Mouse (Mus musculus) left cerebral cortex, postnatal 36 days (tissue): ENCODE results near the gene Tmem151a. TPM values are rescaled to one million over a fixed set of nuclear protein-coding genes. Genes with fewer than 3 reads are reported as not detected.

Source experiments
- DNase-seq, 2 experiments: peaks; one replicate each; pipeline ENCODE4 v3.0.0; 2021 to 2022; ENCODE audit warnings: low spot score in 2 of 2, mixed read lengths in 1 of 2
- intact Hi-C: fragments of 180-260 bp; cut with DNase I; formaldehyde crosslinking; loops from one replicate; pipeline ENCODE4 v1.15.1; 2025
- total RNA-seq, 2 experiments: library from RNA; stranded (reverse); gene quantifications; 2 replicates each; pipeline ENCODE4 v1.2.3; 2021

The Tmem151a gene
- total RNA-seq, 2 experiments from 2014 or later, result 152 to 188 TPM

DNA sequence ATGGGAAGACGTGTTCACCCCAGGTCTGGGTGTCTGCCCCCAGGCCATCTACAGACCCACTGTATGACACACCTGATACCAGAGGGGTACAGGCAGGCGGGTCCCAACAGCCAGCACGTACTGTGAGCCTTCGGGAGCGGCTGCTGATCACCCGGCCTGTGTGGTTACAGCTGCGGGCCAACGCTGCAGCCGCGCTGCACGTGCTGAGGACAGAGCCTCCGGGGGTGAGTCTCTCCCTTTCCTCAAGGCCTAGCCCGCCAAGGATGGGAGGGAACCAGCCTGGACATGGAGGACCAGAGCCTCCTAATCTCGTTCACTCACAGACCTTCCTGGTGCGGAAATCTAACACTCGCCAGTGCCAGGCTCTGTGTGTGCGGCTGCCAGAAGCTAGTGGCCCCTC, 34.3 kb downstream of the Tmem151a start:
- peak; percentile 47 to 49 for DNase-seq
- intact Hi-C loops, result no loop called here

DNA sequence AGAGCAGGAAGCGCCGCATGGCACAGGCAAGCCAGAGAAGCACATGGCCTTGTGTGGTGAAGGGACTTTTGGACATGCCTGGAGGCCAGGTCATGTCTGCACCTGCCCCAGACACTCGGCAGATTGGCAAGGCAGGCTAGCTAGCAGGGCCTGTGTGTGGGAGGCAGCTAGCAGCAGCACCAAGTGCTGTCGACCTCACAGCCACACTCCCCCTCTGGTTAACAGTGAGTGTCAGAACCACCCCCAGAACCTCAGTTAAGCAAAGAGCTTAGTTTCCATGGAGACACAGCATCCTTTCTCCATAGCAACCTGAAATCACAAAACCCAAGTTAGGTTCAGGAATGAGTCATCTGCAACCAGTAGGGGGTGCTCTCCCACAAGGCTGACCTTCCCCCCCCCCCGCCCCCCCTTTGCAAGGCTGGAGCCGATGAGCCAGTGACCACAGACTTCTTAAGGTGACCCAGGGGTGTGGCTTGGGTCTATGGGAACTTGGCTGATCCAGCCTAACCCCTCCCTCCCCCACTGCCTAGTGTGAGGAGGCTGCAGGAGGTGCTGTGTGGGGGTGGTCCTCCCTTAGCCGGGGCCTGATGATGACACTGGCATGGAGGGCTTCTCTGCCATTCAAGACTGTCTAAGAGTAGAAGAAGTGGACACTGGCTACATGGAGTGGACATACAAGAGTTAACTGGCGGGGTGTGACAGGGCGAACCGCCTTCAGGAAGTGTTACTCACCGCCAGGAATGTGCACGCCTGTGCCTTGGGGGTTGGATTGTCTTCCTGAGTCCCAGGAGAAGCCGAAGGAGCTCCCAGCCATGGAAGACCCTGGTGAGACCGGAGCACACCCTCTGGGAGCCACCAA, 35.1 kb downstream of the Tmem151a start, which contains the start of gene Rin1:
TSS of gene Rin1 (plus strand) at position 435 of the 859 bp plus-strand sequence.
- intact Hi-C loops, result no loop called here

DNA sequence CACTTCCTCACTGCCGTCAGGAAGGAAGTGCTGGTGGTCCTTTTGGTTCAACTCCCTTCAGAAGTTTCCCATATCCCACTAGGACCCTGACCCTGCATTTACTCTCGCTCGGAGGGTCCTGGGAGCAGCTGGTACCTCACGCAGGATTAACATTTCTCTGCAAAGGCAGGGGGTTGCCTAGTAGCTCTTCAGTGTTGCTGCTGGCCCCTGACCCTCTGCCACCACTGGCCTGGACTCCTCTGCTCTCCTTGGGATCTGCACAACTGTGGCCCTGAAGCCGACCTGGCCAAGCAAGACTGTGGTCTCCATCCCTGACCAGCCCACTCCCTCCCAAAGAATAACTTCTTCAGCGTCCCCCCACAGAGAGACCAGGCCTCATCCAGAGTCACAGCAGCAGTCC, 36.0 kb downstream of the Tmem151a start:
- intact Hi-C loops, result no loop called here
- no peak for DNase-seq

More for the DNA sequence above, 35.1 kb downstream of the Tmem151a start, which contains the start of gene Rin1:
- peak; percentile 73 to 79 for DNase-seq

DNA sequence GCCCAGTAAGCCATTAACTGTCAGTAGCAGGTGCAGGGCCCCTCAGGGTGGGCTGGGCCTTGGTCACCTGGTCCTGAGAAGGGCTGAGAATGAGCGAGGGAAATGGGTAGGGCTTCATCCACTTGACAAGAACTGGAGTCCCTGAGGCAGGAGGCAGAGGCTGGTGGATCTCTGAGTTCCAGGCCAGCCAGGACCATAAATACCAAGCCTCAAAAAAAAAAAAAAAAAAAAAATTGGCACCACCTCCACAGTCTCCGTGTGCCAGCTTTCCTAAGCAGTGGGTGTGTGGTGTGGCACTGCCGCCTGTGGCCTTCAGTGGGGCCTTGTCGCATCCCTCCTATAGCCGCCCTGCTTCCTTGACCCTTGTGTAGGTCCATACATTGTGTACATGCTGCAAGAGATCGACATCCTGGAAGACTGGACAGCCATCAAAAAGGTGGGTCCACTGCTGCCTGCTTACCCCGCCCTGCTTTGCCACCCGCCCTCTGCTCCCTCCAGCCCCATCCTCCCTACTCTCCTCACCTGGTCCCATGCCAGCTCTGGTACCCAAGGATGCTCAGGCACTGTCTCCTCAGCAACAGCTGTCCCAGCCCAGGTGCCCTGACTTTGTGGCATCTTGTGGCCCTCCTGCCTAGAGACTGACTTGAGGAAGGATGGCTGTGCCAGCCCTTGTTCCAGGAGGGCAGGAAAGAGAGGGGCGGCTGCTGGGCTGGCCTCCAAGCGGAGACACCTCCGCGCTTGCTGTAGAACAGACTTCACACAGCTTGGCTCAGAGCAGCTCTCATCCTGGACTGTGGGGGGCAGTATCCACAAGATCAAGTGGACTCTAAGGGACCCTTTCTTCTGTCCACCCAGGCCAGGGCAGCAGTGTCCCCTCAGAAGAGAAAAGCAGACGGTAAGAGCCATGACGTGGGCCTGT, 36.9 kb downstream of the Tmem151a start:
- intact Hi-C loops, result no loop called here
- peak; percentile 80 to 85 for DNase-seq

DNA sequence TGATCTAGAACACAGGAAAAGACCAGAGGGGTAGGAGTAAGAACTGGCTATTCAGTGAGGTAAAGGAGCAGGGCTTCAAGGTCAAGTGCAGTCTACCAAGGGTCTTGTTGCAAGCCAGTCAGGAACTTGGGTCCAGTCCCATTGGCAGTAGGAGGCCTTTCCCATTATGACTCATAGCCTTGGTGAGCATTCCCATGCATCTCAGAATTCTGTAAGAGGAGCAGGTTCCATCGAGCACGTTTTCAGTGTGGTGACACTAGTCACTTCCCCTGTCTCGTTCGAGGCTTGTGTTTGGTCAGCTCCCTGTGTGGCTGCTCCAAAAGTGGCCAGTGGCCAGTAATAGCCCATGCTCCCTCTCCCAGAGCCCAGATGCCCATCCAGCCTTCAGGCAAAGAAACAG, 39.8 kb downstream of the Tmem151a start:
- intact Hi-C loops, result no loop called here
- DNase-seq, result peak in 1 of 2 experiments; percentile 24

DNA sequence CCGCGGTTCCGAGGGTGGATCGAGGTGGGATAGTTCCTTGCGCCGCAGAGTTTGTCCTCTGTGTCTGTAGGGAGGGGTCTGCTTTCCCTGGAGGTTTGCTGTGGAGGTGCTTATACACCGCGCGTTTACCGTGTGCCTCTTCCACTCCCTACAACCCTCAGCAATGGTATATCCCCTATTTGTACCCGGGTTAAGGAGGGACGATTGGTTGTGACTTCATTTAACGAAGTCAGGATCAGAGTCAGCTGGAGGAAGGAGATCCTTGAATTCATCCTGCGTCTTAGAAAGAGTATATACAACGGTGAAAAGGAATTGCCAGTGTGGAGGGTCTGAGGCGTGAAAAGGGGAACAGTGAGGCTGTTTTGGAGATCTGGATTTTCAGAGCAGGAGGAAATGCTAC, 43.7 kb downstream of the Tmem151a start:
- DNase-seq, result no peak
- intact Hi-C loops, result no loop called here

DNA sequence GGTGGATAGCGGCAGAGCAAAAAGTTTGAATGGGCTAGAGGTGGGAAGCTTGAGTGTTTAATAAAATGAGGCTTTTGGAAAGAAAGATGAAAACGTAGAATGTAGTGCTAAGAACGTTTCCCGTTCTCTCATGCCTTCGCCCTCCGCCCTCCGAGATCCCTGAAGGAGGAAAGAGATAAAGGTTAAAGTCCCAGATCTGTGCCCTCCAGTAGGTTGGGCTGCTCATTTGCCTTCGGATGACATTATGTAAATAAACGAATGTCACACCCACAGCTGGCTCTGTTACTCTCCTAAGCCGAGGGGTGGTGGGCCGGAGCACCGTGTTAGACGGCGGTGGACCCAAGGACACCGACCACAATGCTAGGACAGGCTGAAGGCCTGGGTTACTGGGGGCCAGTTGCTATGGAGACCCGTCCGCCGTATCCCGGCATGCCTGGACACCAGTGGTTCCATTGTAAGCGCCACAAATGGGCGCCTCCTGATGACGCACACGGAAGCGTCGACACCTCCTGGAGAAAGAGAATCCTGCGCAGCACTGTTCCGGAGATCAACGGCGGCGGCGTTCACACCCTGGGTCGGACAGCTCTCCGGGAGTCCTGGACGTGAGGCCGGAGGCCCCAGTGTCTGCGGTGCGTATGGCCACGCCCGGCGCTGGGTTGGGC, 44.3 kb downstream of the Tmem151a start, which contains the start of gene Brms1:
TSS of gene Brms1 (plus strand) at position 493 of the 662 bp plus-strand sequence.
- DNase-seq, result peak; percentile 92 to 94
- intact Hi-C loops, result no loop called here

DNA sequence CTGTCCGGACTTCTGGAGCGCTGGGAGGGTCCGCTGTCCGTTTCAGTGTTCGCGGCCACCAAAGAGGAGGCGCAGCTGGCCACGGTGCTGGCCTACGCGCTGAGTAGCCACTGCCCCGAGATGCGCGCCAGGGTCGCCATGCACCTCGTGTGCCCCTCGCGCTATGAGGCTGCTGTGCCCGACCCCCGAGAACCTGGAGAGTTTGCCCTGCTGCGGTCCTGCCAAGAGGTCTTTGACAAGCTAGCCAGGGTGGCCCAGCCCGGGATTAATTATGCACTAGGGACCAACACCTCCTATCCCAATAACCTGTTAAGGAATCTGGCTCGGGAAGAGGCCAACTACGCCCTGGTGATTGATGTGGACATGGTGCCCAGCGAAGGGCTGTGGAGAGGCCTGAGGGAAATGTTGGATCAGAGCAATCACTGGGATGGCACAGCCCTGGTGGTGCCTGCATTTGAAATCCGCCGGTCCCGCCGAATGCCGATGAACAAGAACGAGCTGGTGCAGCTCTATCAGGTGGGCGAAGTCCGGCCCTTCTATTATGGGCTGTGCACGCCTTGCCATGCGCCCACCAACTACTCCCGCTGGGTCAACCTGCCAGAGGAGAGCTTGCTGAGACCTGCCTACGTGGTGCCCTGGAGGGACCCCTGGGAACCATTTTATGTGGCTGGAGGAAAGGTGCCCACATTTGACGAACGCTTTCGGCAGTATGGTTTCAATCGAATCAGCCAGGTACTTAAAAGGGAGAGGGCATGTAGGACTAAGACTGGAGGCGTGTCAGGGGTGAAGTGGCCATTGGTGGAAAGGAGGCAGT, 45.8 kb downstream of the Tmem151a start:
- intact Hi-C loops, result no loop called here
- DNase-seq, result peak; percentile 41 to 46

DNA sequence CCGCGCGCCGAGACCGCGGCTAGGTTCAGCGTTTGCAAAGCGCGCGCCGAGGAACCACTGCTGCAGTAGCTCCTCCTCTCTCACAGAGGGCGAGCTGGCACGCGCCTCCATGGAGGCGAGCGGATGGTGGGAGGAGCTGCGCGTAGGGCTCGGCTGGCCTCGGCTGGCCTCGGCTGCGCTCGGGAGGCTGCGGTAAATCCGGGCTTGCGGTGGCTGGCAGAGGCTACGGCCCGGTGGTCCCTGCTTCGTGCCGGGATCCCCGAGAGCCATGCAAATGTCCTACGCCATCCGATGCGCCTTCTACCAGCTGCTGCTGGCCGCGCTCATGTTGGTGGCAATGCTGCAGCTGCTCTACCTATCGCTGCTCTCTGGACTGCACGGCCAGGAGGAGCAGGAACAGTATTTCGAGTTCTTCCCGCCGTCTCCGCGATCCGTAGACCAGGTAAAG, 46.6 kb downstream of the Tmem151a start, which contains the start of the genes B4gat1 and AC124502.3:
TSS of gene B4gat1 (plus strand) at position 118 of the 448 bp plus-strand sequence.
TSS of gene AC124502.3 (plus strand) at position 183 of the 448 bp plus-strand sequence.
- intact Hi-C loops, result no loop called here

DNA sequence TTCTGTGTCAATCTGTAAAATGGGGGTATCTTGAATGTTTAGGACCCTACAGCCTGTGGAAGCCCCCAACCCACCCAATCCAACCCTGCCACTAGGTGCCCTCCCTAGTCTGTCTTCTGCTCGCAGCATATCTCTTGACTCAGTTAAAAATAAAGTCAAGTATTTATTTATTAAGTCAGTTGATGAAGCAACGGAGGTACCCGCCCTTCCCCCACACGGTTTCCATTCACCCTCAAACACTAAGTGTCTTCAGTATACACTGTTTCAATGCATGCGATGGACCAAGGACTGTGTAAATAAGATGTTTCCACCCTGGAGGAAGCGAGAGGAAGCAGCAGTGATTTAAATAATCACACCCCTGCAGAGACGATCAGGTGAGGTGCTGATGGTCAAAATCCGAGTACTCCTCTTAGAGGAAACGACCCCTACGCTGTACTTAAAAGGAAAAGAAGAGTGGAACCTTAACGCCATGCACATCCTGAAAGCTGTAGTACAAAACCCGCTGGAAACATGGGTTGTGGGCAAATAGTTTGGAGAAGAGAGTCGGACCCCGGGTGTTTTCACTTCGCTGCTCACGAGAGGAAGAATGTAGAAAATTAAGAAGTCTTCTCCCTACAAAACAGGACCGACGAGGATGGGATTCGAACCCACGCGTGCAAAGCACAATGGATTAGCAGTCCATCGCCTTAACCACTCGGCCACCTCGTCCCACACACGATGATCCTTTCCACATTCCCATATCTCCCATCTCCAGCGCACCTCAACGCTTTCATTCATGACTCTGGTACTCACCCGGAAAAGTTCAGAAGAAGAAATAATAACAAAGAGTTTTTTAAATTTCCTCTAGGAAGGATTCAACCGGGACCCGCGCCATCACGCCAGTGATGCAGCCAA, 47.4 kb downstream of the Tmem151a start:
- DNase-seq, result peak; percentile 85
- intact Hi-C loops, result no loop called here

More for the DNA sequence above, 46.6 kb downstream of the Tmem151a start, which contains the start of the genes B4gat1 and AC124502.3:
- peak; percentile 91 for DNase-seq

DNA sequence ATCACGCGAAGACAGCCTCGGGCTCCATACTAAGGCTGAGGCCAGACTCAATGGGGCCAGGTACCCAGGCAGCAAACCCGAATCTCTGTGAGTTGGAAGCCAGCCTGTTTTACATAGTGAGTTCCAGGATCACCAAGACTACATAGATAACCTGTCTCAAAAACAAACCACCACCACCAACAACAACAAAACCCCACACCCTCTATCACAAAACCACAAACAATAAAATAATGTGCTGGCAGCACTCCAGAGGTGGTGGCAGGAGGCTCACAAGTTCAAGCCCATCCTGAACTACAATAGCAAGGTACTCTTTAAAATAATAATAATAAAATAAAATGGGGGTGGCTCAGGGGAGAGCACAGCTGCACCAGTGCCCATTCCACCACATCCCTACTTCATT, 48.8 kb downstream of the Tmem151a start:
- no peak for DNase-seq

DNA sequence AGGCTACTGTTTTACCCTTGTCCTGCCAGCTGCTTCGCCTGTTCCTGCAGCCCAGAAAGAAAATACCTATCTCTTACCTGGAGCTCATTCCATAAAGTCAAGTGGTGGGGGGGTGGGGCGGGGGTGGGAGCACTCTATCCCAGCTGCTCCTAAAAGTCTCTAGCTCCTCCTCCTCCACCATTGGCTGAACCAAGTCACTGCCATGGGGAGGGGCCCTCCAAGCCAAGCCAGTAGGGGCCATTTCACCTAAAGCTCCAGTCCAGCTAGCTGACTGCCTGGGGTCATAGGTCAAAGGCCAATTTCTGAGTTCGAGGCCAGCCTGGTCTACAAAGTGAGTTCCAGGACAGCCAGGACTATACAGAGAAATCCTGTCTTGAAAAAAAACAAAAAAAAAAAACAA, 52.6 kb downstream of the Tmem151a start:
- DNase-seq, result no peak
- intact Hi-C loops, result no loop called here

More for the DNA sequence above, 48.8 kb downstream of the Tmem151a start:
- intact Hi-C loops, result no loop called here

DNA sequence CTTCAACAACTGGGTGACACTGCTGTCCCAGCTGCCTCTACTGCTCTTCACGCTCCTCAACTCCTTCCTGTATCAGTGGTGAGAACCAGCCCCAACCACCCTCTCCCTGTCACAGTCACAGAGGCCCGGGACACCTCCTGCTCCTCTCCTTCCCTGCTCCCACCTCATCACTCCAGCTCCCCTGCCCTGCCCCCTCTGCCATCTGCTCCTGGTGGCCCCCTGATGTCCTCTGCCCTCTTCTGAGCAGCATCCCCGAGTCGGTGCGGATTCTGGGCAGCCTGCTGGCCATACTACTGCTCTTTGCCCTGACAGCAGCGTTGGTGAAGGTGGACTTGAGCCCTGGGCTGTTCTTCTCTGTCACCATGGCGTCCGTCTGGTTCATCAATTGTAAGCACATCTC, 59.2 kb downstream of the Tmem151a start:
- intact Hi-C loops, result no loop called here

DNA sequence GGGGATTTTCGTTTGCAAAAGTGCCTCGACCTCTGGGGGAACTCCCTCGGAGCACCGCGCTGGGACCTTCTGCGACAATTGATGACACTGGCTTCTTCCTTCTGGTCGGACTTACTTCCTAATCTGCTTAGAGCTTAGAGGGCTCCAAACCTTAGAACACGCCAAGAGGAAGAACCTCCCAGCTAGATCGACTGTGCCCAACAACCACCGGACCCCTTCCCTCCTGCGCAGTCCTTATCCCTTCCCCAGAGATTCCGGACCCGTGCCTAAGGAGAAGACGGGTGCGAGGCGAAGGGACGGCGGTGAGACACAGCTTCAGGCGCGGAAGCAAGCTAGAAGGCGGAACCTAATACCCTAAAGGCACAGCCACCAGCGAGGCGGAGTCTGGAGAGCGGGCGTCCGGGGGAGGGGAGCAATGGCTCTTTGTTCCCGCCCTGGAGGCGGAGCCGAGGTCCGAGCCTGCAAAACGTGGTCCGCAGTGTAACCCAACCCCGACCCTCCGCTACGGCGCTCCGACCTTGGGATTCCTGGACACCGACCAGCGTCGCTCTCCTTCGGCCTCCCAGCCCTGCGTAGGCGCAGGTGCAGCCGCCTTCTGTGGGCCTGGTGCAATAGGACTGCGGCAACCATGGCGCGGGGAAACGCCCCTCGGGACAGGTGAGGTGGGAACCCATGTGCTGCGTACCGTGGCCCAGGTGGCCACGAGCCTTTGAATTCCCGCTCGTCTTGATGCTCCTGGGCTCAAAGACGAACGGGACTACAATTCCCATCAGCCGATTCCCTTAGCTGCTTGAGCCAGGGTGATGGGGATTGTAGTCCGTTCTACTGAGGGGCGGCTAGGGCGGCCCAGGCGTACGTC, 61.5 kb downstream of the Tmem151a start, which contains the start of gene Slc29a2:
TSS of gene Slc29a2 (plus strand) at position 240 of the 859 bp plus-strand sequence.
- intact Hi-C loops, result no loop called here
- DNase-seq, result peak; percentile 89 to 90

More for the DNA sequence above, 59.2 kb downstream of the Tmem151a start:
- DNase-seq, result no peak

DNA sequence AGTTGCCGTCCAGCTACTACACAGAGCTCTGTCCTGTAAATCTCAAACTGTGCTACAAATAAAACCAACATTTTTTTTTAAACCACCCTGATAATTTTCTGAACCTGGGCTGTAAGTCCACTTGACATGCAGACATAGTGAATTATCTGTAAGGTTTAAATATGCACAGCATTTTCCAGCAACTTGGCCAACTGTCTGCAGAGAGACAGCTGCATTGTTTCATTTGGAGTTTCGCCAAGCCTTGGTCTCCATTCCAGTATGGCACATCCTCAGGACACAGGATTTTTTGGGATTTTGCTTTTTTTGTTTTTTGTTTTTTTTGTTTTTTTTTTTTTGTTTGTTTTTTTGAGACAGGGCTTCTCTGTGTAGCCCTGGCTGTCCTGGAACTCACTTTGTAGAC, 63.9 kb downstream of the Tmem151a start:
- no peak for DNase-seq
- intact Hi-C loops, result no loop called here
